Mouse (Mus musculus) liver, embryonic 15.5 days (tissue): ENCODE measurements at regions not wholly inside any gene's neighbourhood (a gene's known extent, or its start where the extent isn't known, plus 50 kb on each side); places are given as distances from the start of the nearest gene placed in this dataset.

Experiments used
- ATAC-seq: fragments of 200-750 bp; cut with Nextera tagmentation; 2 replicates; pipeline ENCODE4 v1.8.0; 2017; ENCODE audit warnings: moderate number of reproducible peaks, mild to moderate bottlenecking, moderate library complexity; ENCODE audit not compliant: insufficient read depth
- H3K27ac ChIP-seq: fragments of 300-500 bp; sonication (generic); replicated peaks from 2 replicates; pipeline ENCODE4 v1.5.1; 2015; ENCODE audit warnings: mild to moderate bottlenecking, inconsistent platforms
- H3K27me3 ChIP-seq: fragments of 300-500 bp; sonication (generic); 2 replicates; pipeline ENCODE4 v1.6.1; 2015; ENCODE audit warnings: mild to moderate bottlenecking, inconsistent platforms
- H3K36me3 ChIP-seq: fragments of 300-500 bp; sonication (generic); replicated peaks from 2 replicates; pipeline ENCODE4 v1.6.1; 2015; ENCODE audit warnings: moderate library complexity, mild to moderate bottlenecking, inconsistent platforms
- H3K4me1 ChIP-seq: fragments of 300-500 bp; sonication (generic); replicated peaks from 2 replicates; pipeline ENCODE4 v1.6.1; 2015; ENCODE audit warnings: inconsistent platforms
- H3K4me2 ChIP-seq: fragments of 300-500 bp; sonication (generic); 2 replicates; pipeline ENCODE4 v1.6.1; 2015; ENCODE audit warnings: moderate library complexity, mild to moderate bottlenecking, inconsistent platforms
- H3K4me3 ChIP-seq: fragments of 300-500 bp; sonication (generic); replicated peaks from 2 replicates; pipeline ENCODE4 v1.5.1; 2015; ENCODE audit warnings: mild to moderate bottlenecking, inconsistent platforms
- H3K9ac ChIP-seq: fragments of 300-500 bp; sonication (generic); 2 replicates; pipeline ENCODE4 v1.6.1; 2015; ENCODE audit warnings: moderate library complexity, mild to moderate bottlenecking, inconsistent platforms
- H3K9me3 ChIP-seq: fragments of 300-500 bp; sonication (generic); replicated peaks from 2 replicates; pipeline ENCODE4 v1.6.1; 2016; ENCODE audit warnings: inconsistent platforms
- WGBS: fragments of 180-500 bp; shearing (Covaris S2); methylation state at CpG from one replicate; pipeline ENCODE4 v1.1.7; 2015; ENCODE audit warnings: mixed read lengths; ENCODE audit not compliant: insufficient replicate concordance; 5-methylcytosine and 5-hydroxymethylcytosine counted together

GRCm38 (mm10) chr13:97492958-97493735 is 252.2 kb downstream of the Enc1 start:
- no peaks in the 10 kb centered on the region for H3K4me1 ChIP-seq

GRCm38 (mm10) chr13:97491865-97492847 is 251.3 kb downstream of the Enc1 start:
- WGBS = 82% methylated on average over 19 of the region's 19 CpGs
- ATAC-seq = no peak
- H3K4me3 ChIP-seq = no peak overlapping the region

More at GRCm38 (mm10) chr13:97492958-97493735, 252.2 kb downstream of the Enc1 start:
- H3K9me3 ChIP-seq = no peaks in the 10 kb centered on the region
- no peak overlapping the region for H3K4me2 ChIP-seq
- no peak for ATAC-seq
- 73% methylated on average over 20 of the region's 20 CpGs for WGBS
- no peak overlapping the region for H3K27ac ChIP-seq
- H3K36me3 ChIP-seq = no peaks in the 10 kb centered on the region
- H3K9ac ChIP-seq = no peak overlapping the region
- peaks cover 18% of the 10 kb centered on the region for H3K27me3 ChIP-seq
- no peak overlapping the region for H3K4me3 ChIP-seq

GRCm38 (mm10) chr13:97490131-97490530 is 249.2 kb downstream of the Enc1 start:
- no peak overlapping the region for H3K4me3 ChIP-seq
- no peak for ATAC-seq
- peaks cover 22% of the 10 kb centered on the region for H3K27me3 ChIP-seq
- no peak overlapping the region for H3K9ac ChIP-seq
- H3K4me2 ChIP-seq = no peak overlapping the region
- H3K36me3 ChIP-seq = no peaks in the 10 kb centered on the region
- no peak overlapping the region for H3K27ac ChIP-seq
- 64% methylated on average over 7 of the region's 7 CpGs for WGBS
- no peaks in the 10 kb centered on the region for H3K9me3 ChIP-seq
- H3K4me1 ChIP-seq = no peaks in the 10 kb centered on the region

More at GRCm38 (mm10) chr13:97491865-97492847, 251.3 kb downstream of the Enc1 start:
- no peak overlapping the region for H3K27ac ChIP-seq
- no peak overlapping the region for H3K4me2 ChIP-seq
- no peaks in the 10 kb centered on the region for H3K36me3 ChIP-seq
- peaks cover 18% of the 10 kb centered on the region for H3K27me3 ChIP-seq
- no peaks in the 10 kb centered on the region for H3K9me3 ChIP-seq
- no peak overlapping the region for H3K9ac ChIP-seq
- no peaks in the 10 kb centered on the region for H3K4me1 ChIP-seq

- Histone ChIP-seq H3K9me3 (no peaks in the 10 kb centered on the region), H3K4me1 (no peaks in the 10 kb centered on the region), H3K9ac (no peak overlapping the region), H3K4me2 (no peak overlapping the region), H3K27ac (no peak overlapping the region), H3K4me3 (no peak overlapping the region), H3K36me3 (no peaks in the 10 kb centered on the region), H3K27me3 (peaks cover 23% of the 10 kb centered on the region)
- 64% methylated on average over 4 of the region's 4 CpGs for WGBS
- ATAC-seq = no peak
These were observed 248.8 kb downstream of the Enc1 start for GRCm38 (mm10) chr13:97489721-97490120.

GRCm38 (mm10) chr13:97489029-97489428 is 248.1 kb downstream of the Enc1 start:
- Histone ChIP-seq H3K9me3 (no peaks in the 10 kb centered on the region), H3K4me1 (no peaks in the 10 kb centered on the region), H3K4me3 (no peak overlapping the region), H3K27ac (no peak overlapping the region), H3K27me3 (peaks cover 25% of the 10 kb centered on the region), H3K36me3 (no peaks in the 10 kb centered on the region), H3K9ac (no peak overlapping the region), H3K4me2 (no peak overlapping the region)
- 65% methylated on average over 5 of the region's 5 CpGs for WGBS
- no peak for ATAC-seq

GRCm38 (mm10) chr13:97488518-97488917 is 247.6 kb downstream of the Enc1 start:
- WGBS = 54% methylated on average over 5 of the region's 5 CpGs
- no peak overlapping the region for H3K9ac ChIP-seq
- H3K27ac ChIP-seq = no peak overlapping the region
- H3K36me3 ChIP-seq = no peaks in the 10 kb centered on the region
- ATAC-seq = no peak
- no peaks in the 10 kb centered on the region for H3K9me3 ChIP-seq
- H3K4me2 ChIP-seq = no peak overlapping the region
- H3K4me3 ChIP-seq = no peak overlapping the region
- H3K27me3 ChIP-seq = peaks cover 25% of the 10 kb centered on the region
- H3K4me1 ChIP-seq = no peaks in the 10 kb centered on the region

GRCm38 (mm10) chr13:97487746-97488473 is 247.0 kb downstream of the Enc1 start:
- H3K9me3 ChIP-seq = no peaks in the 10 kb centered on the region

GRCm38 (mm10) chr13:97486490-97486889 is 245.6 kb downstream of the Enc1 start:
- H3K4me3 ChIP-seq = no peak overlapping the region
- H3K9ac ChIP-seq = no peak overlapping the region
- WGBS = 69% methylated on average over 2 of the region's 2 CpGs
- no peaks in the 10 kb centered on the region for H3K4me1 ChIP-seq
- ATAC-seq = no peak
- peaks cover 22% of the 10 kb centered on the region for H3K27me3 ChIP-seq
- no peaks in the 10 kb centered on the region for H3K36me3 ChIP-seq
- no peaks in the 10 kb centered on the region for H3K9me3 ChIP-seq
- no peak overlapping the region for H3K4me2 ChIP-seq
- H3K27ac ChIP-seq = no peak overlapping the region

More at GRCm38 (mm10) chr13:97487746-97488473, 247.0 kb downstream of the Enc1 start:
- no peaks in the 10 kb centered on the region for H3K4me1 ChIP-seq
- no peak overlapping the region for H3K4me3 ChIP-seq
- 66% methylated on average over 9 of the region's 9 CpGs for WGBS
- H3K9ac ChIP-seq = no peak overlapping the region
- no peaks in the 10 kb centered on the region for H3K36me3 ChIP-seq
- peaks cover 25% of the 10 kb centered on the region for H3K27me3 ChIP-seq
- no peak overlapping the region for H3K27ac ChIP-seq
- ATAC-seq = no peak
- no peak overlapping the region for H3K4me2 ChIP-seq

- ATAC-seq = no peak
- no peak overlapping the region for H3K27ac ChIP-seq
- peaks cover 22% of the 10 kb centered on the region for H3K27me3 ChIP-seq
- no peaks in the 10 kb centered on the region for H3K4me1 ChIP-seq
- 68% methylated on average over 5 of the region's 5 CpGs for WGBS
- no peak overlapping the region for H3K4me2 ChIP-seq
- H3K9ac ChIP-seq = no peak overlapping the region
- no peak overlapping the region for H3K4me3 ChIP-seq
- H3K36me3 ChIP-seq = no peaks in the 10 kb centered on the region
- H3K9me3 ChIP-seq = no peaks in the 10 kb centered on the region
These were observed 245.0 kb downstream of the Enc1 start for GRCm38 (mm10) chr13:97485886-97486285.

GRCm38 (mm10) chr13:97484808-97485545 is 244.1 kb downstream of the Enc1 start:
- WGBS = 77% methylated on average over 20 of the region's 20 CpGs
- H3K9ac ChIP-seq = no peak overlapping the region
- ATAC-seq = no peak
- no peak overlapping the region for H3K27ac ChIP-seq
- H3K4me3 ChIP-seq = no peak overlapping the region
- no peaks in the 10 kb centered on the region for H3K9me3 ChIP-seq
- H3K4me1 ChIP-seq = no peaks in the 10 kb centered on the region
- H3K27me3 ChIP-seq = peaks cover 22% of the 10 kb centered on the region
- no peak overlapping the region for H3K4me2 ChIP-seq
- H3K36me3 ChIP-seq = no peaks in the 10 kb centered on the region
